Mouse (Mus musculus) lung, adult 2 months (tissue): ENCODE results near the gene Glis1.

ENCODE experiments used
- CTCF ChIP-seq: fragments of 200-500 bp; IDR thresholded peaks from 2 replicates; pipeline ENCODE4 v1.5.1; 2011; ENCODE audit warnings: mild to moderate bottlenecking, low read length, control low read depth; ENCODE audit not compliant: insufficient read depth
- POLR2A ChIP-seq: fragments of 200-500 bp; IDR thresholded peaks from 2 replicates; pipeline ENCODE4 v1.6.1; 2011; ENCODE audit warnings: low read depth, mild to moderate bottlenecking, control low read depth, low read length, borderline replicate concordance; ENCODE audit errors: extremely low read depth

DNA sequence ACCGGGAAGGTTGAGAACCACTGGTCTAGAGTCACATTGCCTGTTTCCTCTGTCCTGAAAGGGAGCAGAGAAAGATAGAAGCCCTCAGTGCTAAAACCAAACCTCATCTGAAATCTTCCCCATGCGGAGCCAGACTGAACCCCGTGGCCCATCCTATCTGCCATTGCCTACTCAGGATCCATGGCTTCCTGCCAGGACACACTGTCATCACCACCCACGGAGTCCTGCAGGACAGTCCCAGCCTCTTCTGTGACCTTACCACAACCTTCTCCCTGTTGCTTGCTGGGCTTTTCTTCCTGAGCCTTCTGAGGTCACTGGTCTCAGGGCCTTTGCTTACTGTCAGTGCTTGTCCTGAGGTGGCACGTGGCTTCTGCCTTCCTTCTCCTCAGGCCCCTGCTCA is 118.3 kb downstream of the Glis1 start:
- TF ChIP-seq CTCF (no peak), POLR2A (no peak)
